Mouse (Mus musculus) ovary, postnatal 14 days (tissue): Measurements from ENCODE around the gene Slc12a6.

ENCODE experiments used
- DNase-seq: peaks from one replicate; pipeline ENCODE4 v3.0.0; 2022; ENCODE audit warnings: low spot score

Slc12a6 gene

DNA sequence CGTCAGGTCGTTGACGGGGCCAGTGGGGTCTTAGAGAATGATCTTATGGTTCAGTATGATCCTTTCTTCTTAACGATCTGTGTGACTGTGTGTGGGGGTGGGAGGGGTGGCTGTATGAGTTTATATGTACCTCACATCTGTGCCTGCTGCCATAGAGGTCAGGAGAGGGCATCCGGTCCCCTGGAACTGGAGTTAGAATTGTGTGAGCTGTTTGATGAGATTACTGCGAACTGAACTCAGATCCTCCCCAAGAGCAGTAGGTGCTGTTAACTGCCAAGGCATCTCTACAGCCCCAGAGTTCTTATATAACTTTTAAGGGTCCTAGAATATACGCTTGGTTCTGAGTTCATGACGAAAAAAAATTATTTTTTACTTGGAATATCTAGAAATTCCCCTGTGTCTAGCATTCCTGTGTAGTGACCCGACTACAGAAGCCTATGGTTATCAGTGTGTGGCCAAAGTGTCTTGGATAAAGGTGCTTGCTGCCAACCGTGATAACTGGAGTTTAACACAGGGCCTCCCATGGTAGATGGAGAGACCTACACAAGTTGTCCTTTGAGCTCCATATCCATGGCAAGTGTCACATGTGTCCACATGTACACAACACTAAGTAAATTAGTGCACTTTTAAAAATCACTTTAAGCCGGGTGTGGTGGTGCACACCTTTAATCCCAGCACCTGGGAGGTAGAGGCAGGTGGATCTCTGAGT is 62.6 kb downstream of the Slc12a6 start:
- no peak for DNase-seq

DNA sequence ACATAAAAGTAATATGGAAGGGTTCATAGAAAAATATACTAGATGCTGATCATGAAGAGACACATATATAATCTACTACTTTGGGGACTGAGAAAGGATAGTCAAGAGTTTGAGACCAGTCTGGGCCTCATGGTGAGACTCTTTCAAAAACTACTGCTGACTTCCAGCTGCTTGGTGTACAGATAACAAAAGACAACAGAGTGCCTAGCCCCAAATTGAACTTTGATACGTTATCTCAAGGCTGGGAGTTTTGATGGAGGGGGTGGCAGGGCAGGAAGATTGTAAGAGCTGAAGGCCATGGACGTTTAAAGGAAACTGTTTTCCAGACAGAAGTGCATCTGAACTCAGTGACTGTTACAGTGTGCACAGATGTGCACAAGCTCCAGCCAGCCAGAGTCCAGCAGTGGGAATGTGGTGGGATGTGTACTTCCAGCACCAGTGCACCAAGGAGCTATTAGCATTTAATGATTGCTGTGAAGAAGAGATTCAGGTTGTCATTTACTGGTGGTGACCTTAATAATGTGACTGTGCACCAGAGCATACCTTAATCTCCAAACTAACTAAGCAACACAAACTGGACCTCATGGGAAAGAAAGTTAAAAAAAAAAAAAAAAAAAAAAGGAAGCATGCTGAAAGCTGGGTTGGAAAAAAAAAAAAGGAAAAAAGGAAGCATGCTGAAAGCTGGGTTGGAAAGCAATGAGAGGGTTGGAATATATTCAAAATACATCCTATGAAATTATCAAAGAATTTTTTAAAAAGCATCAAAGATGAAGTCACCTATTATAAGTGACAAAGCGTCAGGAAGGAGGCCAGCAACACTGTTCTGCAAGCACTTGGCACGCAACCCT is 66.7 kb downstream of the Slc12a6 start:
- DNase-seq: no peak

DNA sequence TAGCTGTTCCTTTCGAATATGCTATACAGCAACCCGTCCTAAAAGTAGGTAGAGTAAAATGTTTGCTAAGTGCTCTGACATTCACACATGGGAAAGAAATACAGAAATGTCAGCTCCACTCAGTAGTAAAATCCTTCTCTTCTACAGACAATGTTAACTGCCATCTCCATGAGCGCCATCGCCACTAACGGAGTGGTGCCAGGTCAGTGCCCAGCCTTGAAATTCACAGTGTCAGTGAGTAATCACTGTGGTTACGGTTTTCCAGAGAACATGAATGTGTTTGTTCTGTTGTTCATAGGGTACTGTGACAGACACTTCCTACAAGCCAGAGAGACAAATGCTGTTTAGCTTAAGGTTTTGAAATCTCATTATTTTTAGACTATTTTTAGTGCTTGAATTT is 71.6 kb downstream of the Slc12a6 start:
- DNase-seq: no peak

DNA sequence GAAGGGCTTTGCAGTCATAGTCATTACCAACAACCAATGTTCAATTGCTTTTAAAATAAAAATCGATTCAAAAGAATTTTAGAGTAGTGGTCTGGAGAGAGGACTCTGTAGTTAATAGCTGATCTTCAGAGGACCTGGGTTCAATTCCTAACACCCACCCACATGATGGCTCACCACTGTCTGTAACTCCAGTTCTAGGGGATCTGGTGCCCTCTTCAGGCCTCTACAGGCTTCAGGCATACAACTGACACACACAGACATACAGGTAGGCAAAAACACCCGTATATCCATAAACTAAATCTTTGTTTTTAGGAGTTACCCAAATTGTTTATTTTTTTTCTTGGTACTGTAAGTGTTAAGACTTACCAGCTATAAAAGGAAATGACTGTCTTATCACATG is 74.1 kb downstream of the Slc12a6 start:
- no peak for DNase-seq

DNA sequence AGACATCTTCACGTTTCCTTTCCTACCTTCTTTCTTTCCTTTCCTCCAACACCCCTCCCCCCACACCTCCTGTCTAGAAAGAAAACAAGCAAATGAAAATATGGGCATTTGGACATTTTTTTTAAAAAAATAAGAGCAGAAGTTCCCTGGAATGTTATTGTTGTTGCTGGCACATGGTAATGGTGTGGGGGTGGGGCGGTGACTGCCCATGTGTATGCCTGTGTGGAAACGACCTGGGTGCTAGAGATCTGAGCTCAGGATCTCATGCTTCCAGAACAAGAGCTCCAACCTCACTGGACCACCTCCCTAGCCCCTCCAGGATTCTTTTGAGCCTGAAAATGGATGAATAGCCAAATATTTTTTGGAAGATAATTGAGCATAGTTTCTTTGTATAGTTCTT is 75.5 kb downstream of the Slc12a6 start:
- DNase-seq: no peak

DNA sequence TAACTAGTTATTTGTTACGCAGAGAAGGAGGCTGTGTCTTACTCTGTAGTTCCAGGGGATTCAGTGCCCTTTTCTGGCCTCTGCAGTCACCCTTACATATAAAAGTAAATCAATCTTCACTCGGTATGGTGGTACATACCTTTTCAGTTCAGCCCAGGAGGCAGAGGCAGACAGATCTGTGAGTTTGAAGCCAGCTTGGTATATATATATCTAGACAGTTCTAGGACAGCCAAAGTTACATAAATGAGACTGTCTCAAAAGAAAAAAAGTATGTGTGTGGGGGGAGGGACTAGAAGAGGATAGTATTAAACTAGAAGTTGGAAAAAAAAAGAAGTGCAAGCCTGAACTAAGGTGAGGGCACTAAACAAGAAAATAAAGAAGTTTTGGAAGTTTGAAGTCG is 82.6 kb downstream of the Slc12a6 start:
- DNase-seq: no peak

DNA sequence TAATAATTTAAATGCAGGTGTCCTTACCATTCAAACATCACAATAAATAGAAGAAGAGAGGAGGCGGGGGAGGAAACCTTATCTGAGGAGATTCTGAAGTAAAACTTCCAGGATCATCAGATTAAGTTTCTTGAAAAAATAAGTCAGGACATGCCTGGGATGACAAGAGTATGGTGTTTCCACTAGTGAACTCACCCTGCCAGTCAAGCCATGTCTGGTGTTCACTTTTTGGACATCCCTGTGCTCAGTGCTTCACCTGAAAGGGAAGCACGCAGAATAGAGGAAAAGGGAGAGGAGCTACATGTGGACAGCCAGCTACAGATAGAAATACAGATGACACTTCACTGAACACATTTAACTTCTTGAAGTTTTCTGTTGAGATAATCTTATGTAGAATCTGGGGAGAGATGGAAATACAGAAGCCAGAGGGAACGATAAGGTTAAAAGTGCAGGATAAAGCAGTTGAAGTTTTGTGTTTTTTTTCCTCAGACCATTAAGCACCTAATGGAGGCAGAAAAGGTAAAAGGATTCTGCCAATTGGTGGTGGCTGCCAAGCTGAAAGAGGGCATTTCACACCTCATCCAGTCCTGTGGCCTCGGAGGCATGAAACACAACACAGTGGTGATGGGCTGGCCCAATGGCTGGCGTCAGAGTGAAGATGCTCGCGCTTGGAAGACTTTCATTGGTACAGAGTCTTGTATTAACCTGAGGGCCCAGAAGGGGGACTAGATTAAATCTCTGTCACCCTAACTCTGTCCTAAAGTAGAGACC is 88.2 kb downstream of the Slc12a6 start:
- DNase-seq: no peak

DNA sequence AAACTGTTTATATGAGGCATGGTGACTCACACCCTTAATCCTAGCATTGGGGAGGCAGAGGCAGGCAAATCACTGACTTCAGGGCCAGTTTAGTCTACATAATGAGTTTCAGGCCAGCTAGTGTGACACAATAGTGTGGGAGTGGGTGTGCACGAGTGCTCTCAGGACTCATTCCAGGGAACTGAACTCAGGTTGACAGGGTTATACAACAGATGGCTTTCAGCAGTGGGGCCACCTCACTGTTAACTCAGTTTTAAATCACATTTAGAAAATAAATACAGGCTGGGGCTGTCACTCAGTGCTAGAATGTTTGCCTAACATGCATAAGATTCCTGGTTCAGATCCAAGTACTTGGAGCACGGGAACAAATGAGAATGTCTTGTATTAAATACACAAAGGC is 94.0 kb downstream of the Slc12a6 start:
- DNase-seq: no peak

DNA sequence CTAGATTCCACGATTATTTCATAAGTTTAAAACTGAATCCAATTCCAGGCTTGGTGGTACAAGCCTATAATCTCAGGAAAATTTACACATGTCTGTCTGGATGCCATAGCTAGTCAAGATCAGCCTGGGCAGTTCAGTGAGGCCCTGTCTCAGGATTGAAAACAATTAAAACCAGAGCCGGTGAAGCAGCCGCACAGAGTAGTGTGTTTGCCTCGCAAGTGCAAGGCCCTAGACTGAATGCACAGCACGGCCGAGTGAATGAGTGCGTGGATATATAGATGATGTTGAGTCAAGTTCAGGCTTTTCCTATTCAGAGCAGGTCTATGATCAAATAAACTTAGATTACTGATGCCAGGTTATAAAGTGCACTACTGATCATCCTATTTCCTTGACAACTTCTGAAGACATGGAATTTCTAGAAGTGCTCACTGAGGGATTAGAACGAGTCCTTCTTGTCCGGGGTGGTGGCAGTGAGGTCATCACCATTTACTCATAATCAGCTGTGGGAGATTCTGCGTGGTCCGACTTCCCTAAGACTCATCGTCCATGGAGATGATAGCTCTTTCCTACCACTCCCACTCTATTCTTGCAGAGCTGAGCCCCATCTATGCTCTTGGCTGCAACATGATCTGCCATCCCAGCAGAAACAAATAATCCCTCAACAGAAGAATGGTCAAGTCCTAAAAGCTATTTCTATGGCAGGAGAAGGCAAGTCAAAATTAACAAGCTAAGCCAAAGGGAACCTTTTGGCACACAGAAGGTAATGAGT is 94.6 kb downstream of the Slc12a6 start:
- DNase-seq: no peak

DNA sequence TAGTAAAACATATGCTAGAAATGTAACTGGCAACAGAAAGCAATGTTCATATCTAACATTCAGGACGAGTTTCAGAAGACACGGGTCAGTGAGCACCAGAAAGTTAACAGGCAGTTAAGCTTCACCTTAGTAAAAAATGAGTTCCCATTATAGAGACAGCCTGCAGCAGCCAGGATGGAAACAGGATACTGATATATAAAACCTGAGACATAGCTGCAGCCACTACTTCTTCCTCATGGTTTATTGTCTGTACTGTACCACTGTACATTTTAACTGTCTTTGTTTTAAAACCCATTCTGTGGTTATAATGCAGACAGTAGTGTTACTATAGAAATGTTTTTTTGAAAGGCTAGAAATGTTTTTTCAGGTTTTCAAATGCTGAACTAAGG is 95.2 kb downstream of the Slc12a6 start:
- DNase-seq: no peak

DNA sequence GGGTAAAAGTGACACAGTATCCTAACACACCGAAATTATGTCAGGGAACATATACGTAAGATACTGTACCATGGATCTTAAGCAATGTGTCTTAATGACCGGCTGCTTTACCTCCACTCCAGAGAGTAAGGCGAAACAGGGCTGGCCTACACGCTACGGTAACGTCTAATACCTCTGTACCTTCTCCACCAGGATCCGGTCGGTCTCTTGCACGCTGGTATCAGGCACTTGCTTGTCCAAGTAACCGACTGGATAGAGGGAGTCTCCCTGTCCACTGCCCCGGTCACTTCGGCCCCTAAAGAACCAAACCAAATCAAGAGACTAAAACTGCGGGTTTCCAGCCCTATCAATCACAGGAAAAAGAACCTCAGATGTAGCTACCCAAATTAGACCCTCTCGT is 101.6 kb downstream of the Slc12a6 start:
- DNase-seq: no peak

DNA sequence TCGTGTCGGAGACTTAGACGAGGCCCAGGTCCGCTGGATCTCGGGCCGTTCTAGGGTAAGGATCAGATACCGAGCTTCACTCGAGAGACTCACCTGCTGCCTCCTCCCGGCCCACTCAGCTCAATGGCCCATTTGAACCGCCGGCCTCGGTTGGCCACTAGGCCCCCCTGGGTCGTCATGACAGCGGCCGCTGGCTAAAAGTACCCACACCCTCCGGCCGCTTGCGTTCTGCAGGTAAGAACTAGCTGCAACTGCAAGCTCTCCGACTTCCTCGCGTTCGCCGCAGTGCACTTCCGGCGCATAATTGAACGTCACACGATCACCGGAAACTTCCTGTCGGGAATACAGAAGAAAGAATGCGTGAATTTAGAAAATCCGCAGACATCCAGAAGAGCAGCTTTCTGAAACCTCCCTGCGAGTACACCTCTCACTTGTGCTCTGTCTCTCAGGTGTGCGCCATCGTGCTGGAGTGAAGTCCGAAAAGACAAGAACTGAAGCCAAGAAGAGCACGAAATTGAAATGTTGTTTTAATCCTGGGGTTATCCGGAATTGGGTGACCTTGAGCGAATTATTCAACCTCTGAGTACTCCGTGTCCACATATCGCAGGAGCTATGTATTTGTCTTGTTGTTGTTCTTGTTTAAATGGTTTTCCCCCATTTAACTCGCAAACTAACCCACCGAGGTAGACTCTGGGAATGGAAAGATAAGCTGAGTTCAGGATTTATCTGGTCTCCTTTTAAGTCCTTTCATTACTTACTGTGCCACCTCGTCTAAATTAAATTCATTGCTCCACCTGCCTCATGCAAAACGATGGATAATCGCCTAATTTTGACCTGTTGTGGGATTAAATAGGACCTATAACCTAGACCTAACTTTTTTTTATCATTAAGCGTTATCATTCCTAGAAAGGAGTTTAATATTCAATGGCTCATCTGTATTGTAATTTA is 102.4 kb downstream of the Slc12a6 start, which contains the start of gene Emc4:
Emc4 (minus strand) TSS at position 302 of the 948 bp plus-strand sequence.
- peak; percentile 89 for DNase-seq

DNA sequence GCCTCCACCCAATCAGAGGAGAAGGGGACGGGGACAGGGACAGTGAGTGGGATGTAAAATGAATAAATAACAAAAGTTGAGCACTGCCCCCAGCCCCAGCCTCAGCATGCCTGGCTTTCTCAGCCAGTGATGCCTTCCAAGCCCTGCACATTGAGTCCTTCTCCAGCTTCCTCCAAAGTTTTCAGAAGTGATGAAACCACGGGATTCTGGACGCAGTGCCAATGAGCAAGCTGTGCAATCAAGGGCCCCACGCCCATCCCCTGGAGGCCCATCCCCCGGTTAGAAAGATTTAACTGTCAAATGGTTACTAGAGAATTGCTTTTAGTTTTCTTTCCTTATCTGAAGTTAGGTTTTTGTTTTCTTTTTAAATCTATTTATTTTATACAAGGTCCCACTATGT is 104.3 kb downstream of the Slc12a6 start:
- peak; percentile 6 for DNase-seq

DNA sequence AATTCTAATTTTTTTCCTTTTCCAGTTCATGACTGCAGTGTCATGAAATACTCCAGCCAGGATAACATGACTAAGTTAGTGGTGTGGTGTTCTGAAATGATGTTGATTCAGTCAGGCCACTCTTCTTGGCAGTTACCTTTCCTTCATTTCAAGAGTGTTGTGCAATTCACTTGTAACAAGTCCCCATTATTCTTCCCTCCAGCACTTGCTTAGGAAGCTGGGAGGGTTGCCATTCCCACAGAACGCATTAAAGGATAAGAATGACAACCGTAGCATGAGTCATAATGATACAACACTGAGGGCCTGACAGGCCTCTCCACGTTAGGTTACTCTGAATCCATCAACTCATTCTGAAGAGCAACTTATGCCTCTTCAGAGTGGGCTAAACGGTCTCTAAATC is 107.5 kb downstream of the Slc12a6 start:
- no peak for DNase-seq

DNA sequence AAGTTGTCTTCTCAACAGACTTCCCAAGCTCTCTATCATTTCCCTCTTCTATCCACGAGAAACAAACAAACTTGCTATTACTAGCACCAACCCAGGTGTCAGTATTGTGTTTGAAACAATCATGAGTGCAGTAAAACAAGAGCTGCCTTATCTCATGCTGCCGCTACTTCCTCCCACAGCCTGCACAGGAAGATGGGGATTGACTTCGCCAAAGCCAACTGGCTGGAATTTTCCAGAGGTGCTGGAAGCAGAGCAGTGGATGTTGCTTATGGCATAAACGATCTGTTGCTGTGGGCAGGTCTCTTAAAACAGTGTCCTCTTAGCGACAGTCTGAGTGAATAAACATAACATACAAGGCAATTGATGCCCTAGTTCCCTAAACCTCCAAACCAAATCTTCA is 109.0 kb downstream of the Slc12a6 start:
- DNase-seq: no peak

DNA sequence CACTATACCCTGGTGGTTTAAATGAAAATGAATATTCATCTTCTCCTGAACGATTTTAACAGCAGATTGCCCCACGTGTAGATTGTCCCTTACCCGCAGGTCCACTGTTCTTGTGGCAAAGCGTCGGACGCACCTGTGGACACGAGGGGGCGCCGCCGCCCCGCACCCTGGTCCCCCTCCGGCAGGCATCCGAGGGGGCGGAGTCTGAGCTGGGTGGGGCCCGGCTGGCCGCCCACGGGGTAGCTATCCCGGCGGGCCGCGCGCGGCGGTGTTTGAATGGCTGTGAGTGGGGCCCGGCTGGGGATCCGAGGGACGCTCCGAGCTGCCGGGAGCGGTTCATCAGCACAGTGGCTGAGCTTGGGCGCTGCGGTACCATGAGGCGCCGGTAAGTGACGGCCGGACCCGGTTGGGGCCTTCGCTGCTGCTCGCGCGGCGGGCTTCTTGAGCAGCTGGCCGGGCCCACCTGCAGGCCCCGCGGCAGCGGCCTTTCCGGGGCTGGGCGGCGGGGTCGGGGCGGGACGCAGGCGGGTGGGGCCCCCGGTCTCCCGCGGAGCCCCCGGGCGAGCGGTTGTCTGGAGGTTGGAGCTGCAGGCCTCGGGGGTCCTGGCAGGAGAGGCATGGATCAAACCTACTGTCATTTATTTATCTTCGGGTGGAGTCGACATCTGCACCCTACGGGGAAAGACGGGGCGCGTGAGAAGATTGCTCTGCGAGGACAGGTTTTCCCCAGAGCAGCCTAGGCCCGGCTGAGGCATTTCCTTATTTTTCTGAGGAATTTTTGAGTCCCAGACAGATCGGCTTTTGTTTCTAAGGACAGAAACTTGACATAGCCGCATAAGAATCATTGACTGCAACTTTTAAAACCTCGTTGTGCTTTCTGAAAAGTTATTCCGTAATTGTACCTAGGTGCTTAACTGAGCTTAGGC is 113.6 kb downstream of the Slc12a6 start, which contains the start of gene Katnbl1:
Katnbl1 (plus strand) TSS at position 239 of the 926 bp plus-strand sequence.
- DNase-seq: peak; percentile 92

DNA sequence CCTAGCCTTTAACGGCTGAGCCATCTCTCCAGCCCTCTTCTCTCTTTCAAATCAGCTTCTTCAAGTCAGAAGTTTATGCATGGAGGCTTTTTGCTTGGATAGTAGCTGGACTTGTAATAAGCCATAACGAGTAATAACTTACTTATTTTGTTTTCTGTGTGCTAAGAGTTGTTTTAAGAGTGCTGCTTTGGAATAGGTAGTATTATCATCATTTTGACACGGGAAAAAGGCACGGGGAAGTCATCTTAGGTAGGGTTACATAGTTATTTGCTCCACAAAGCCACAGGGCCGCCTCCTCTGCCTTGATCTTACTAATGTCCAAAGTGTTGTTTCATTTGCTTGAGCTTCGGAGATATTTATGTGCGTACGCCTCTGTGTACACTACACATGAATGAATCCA is 114.5 kb downstream of the Slc12a6 start:
- no peak for DNase-seq

DNA sequence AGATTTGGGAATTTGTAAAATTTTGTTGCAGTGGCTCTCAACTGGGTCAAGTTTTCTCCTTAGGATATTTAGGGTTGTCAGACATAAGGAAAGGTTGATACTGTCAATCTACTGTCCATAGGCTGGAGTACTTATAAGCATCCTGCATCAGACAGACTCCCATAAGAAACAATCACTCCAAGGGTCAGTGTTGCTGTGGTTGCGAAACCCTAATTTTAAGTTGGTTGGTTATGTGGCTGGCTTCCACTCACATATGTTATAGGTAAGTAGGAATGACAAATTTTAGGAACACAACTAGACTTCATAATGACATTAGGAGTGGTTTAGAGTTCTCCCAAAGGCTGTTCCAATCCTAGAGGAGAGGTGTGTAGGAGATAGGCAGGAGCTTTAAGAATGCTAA is 115.6 kb downstream of the Slc12a6 start:
- DNase-seq: no peak

DNA sequence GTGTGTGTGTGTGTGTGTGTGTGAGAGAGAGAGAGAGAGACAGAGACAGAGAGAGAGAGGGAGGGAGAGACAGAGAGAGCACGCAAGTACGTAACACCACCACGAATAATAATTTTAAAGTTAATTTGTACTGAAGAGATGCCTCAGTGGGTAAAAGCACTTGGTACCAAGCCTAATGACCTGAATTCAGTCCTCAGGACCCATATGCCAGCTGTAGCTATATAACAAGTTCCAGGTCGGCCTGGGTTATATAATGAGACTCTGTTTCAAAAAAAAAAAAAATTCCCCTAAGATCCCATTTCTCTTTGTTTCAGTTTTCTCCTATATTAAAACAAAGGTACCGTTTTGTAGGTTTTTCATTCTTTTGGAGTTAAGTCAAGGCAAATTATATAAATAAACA is 125.2 kb downstream of the Slc12a6 start:
- no peak for DNase-seq
